Comparison of ENCODE assay signal across 10 mouse cellular contexts in genomic region chr7:132729093-132729831, GRCm38 (mm10).
DNase-seq lines count a peak whose midpoint lies in the region; ATAC-seq and TF ChIP-seq lines count a peak whose summit lies in the region.
"Had no signal": no experiment of that assay in that cellular context is flagged by ENCODE, and none has a peak within 500 bp of the region (broad histone marks: within the 10 kb centered on the region; RNA-seq: fewer than 3 reads in every experiment).

No protein-coding gene starts in this region.

- no peaks in the 10 kb centered on the region for H3K36me3 ChIP-seq in intestine, embryonic 15.5 days
- peaks cover 40% of the 10 kb centered on the region for H3K36me3 ChIP-seq in liver, postnatal 0 days (replicated peaks; ENCODE audit: insufficient read depth, low read length)
- H3K36me3 ChIP-seq: neural tube, embryonic 12.5 days had no signal

- TF ChIP-seq EP300 in liver, postnatal 0 days (IDR thresholded peaks at IDR 0.05; ENCODE audit: low read depth): no peak

- TF ChIP-seq CTCF in liver, postnatal 0 days (IDR thresholded peaks at IDR 0.05; ENCODE audit: low read depth): no peak

- intact Hi-C loops in left cerebral cortex, postnatal 10 days (cut with DNase I): no loop called here

- 67% methylated on average over 4 of the region's 4 CpGs for WGBS in intestine, embryonic 15.5 days
- WGBS in liver, postnatal 0 days (ENCODE audit: insufficient replicate concordance): 53% methylated on average over 4 of the region's 4 CpGs

- no peak overlapping the region for H3K9ac ChIP-seq in intestine, embryonic 15.5 days
- H3K9ac ChIP-seq in liver, postnatal 0 days (replicated peaks): peak overlapping the region; percentile 21
- H3K9ac ChIP-seq: neural tube, embryonic 12.5 days had no signal

- H3K4me1 ChIP-seq in intestine, embryonic 15.5 days (replicated peaks): peaks cover 14% of the 10 kb centered on the region
- peaks cover 42% of the 10 kb centered on the region for H3K4me1 ChIP-seq in liver, postnatal 0 days (ENCODE audit: insufficient read depth)

- peak; percentile 32 for DNase-seq in ovary, postnatal 36 days (ENCODE audit: low spot score)
- no peak for DNase-seq in ovary, postnatal 14 days (ENCODE audit: low spot score)
- DNase-seq in liver, postnatal 0 days: no peak
- peak; percentile 36 for DNase-seq in urinary bladder, postnatal 25 days (ENCODE audit: low spot score)
- DNase-seq in cerebellum, postnatal 10 days: no peak
- DNase-seq in left cerebral cortex, postnatal 10 days (ENCODE audit: extremely low spot score in 1 of 2, low spot score in 2 of 2): no peak

- H3K4me3 ChIP-seq in intestine, embryonic 15.5 days (replicated peaks): no peak overlapping the region
- no peak overlapping the region for H3K4me3 ChIP-seq in liver, postnatal 0 days (ENCODE audit: low read depth, low read length)
- H3K4me3 ChIP-seq: neural tube, embryonic 12.5 days had no signal

- no peak overlapping the region for H3K27ac ChIP-seq in intestine, embryonic 15.5 days
- H3K27ac ChIP-seq in liver, postnatal 0 days (ENCODE audit: low read depth): peak overlapping the region; percentile 72
- H3K27ac ChIP-seq: neural tube, embryonic 12.5 days had no signal

- H3K9me3 ChIP-seq in intestine, embryonic 15.5 days: no peaks in the 10 kb centered on the region
- no peaks in the 10 kb centered on the region for H3K9me3 ChIP-seq in liver, postnatal 0 days (ENCODE audit: low read length)
- H3K9me3 ChIP-seq: neural tube, embryonic 12.5 days had no signal

- ATAC-seq in intestine, embryonic 15.5 days: peak; percentile 54; the same call in 1 of the 2 replicates
- ATAC-seq in liver, postnatal 0 days: peak; percentile 56
- no peak for ATAC-seq in cerebellum, adult (ENCODE audit: insufficient number of reproducible peaks, low FRiP score, low TSS enrichment)
- ATAC-seq: activated CD4-positive, CD25-positive, alpha-beta regulatory T cell, adult 4 months had no signal

- H3K4me2 ChIP-seq in intestine, embryonic 15.5 days (replicated peaks): no peak overlapping the region
- H3K4me2 ChIP-seq in liver, postnatal 0 days (ENCODE audit: low read depth, low read length): 0 out of 2 replicates have a peak overlapping the region, but pooled peaks have one; percentile 18
- H3K4me2 ChIP-seq: neural tube, embryonic 12.5 days had no signal

- no peaks in the 10 kb centered on the region for H3K27me3 ChIP-seq in intestine, embryonic 15.5 days (replicated peaks)
- H3K27me3 ChIP-seq in liver, postnatal 0 days (ENCODE audit: insufficient read depth, low read length): no peaks in the 10 kb centered on the region
- H3K27me3 ChIP-seq: neural tube, embryonic 12.5 days had no signal

Comparison
In these comparisons a context has a peak if more than half of its experiments do, and no peak if none do; other contexts are left out.
1. DNase-seq: peak in ovary, postnatal 36 days (single experiment) and urinary bladder, postnatal 25 days (single experiment); none in ovary, postnatal 14 days (single experiment), liver, postnatal 0 days (single experiment), cerebellum, postnatal 10 days (0 of 2) and left cerebral cortex, postnatal 10 days (0 of 2).